Mouse (Mus musculus) heart, postnatal 36 days (tissue): ENCODE measurements around the gene Tmcc3. TPM values are rescaled to one million over a fixed set of nuclear protein-coding genes. Genes with fewer than 3 reads are reported as not detected.
A peak's percentile ranks its signal among the peaks of the same experiment; 100 is the strongest.

Experiments used
- DNase-seq, 2 experiments: peaks; one replicate each; pipeline ENCODE4 v3.0.0; 2021 to 2022
- intact Hi-C: fragments of 180-260 bp; cut with DNase I; formaldehyde crosslinking; loops from one replicate; pipeline ENCODE4 v1.15.1; 2025
- total RNA-seq, 2 experiments: library from RNA; stranded (reverse); gene quantifications; 2 replicates each; pipeline ENCODE4 v1.2.3; 2021

Tmcc3 gene
- total RNA-seq, 2 experiments from 2014 or later = 30.6 to 32.7 TPM

DNA sequence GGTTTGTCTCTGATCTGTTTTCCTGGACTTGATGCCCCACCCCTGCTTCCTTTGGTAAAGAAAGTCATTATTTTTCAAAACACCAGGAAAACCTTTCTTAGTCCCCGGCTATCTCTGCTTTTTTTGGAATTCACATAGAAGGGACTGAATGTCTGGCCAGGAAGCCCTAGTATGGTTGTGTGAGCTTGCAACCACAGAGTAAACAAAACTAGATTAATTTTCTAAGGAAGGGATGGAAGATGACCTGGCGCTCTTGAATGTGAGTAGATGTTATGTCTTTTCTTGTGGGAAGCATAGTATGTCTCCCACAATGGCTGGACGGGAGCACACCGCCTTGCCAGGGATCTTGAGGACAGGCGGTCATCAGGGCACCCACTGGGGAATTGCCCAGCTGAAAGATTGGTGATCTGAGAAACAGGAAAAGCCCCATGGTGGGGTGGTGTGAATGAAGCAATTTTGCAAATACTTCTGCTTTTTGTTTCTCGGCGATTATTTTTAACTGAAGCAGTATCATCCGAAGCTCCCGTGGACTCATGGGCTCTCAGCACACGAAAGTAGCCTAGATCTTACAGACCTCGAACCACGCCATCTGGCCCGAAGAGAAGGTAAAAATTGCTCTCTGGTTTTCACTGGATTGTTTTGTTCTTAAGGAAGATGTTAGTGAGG lies 44.9 kb downstream of the Tmcc3 start:
- intact Hi-C loops = no loop called here
- peak; percentile 25 to 36 for DNase-seq

DNA sequence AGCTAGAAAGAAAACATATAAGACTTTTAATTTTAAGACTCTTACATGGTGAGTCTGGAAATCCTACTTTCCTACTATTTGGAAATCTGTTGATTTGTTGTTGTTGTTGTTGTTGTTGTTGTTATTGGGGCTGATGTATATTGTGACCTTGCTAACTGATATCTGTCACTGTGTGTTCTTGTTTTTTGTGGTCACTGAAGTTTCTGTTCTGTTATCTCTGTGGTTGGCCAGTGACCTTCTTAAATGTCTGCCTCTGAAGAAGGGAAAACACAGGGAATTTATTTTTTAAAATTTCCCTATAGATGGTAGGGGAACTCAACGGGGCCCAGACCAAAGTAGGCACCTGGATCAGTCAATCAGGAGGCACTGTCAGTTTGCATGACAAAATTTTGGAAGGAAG lies 48.9 kb downstream of the Tmcc3 start:
- intact Hi-C loops = no loop called here
- no peak for DNase-seq

DNA sequence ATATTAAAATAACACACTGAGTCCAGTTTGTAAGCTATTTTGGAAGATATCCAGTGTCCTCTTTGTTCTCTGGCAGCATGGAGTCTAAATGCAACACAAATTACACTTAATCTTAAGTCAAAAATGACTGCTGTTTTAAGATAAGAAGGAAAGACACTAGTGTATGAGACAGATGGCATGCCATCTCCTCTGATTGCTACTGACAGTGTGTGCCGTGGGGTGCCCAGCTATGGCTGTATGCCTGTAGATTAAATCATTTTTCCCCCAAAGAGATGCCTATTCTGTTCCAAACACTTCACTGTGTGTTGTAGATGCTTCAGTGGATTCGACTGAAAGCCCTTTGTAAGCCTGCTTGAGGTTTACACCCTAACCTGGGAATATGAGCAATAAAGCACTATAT lies 59.5 kb downstream of the Tmcc3 start:
- intact Hi-C loops = no loop called here
- DNase-seq = no peak

DNA sequence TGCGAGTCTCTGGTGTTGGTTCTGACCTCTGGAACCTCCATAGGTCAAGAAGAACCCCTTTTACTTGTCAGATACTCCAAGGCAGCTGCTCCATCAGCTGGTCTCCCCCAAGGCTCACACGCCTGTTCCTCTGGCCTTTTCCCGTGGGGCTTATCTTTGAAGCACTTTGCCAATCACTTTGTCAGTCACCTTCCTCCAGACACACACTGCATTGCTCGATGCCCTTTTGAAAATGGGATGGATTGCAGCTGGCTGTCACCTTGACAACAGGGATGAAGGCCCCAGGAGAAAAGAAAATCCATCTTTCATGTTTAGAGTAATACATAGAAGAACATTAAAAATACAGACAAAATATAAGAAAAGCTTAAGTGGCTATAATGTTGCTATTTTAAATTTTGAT lies 65.2 kb downstream of the Tmcc3 start:
- intact Hi-C loops = no loop called here
- DNase-seq = no peak

DNA sequence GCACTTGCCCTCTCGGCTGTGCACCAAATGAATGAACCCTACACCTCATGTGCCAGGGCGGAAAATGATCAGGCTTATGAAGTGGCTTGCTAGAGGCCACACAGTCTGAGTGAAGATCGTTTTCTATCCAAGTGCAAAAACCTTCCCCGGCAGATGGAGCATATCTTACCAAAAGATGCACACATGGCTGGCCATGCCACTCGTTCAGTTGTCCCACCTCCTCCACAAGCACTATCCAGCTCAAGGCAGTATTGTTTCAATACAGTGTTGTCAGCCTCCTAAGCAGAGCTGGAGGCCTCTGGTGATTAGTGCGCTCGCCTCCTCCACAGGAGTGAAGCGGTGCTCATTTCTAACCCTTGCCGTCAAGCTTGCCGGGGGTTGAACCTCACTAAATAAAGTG lies 66.1 kb downstream of the Tmcc3 start:
- peak in 1 of 2 experiments; percentile 19 for DNase-seq
- intact Hi-C loops = loop anchor here (1.0 kb wide), 1 partner anchor 231 kb away; no protein-coding TSS in a partner anchor

DNA sequence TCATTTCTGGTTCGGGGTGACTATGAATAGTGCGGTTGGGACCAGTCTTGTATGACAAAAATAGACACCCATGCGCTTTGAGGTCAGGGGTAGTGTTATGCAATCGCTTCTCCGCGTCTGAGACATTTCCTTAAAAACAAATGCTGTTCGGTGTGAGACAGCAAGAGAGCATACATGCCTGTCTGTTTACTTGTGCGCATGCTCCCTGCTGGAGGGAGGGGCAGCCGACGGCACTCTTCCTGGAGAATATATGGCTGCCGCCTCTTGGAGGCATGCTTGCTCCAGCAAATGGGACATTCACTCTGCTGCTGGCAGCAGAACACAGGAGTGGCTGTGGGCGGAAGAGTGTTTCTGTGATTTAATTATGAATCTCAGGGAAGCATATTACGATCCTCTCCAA lies 66.6 kb downstream of the Tmcc3 start:
- intact Hi-C loops = loop anchor here (1.0 kb wide), 1 partner anchor 231 kb away; no protein-coding TSS in a partner anchor
- peak; percentile 76 to 80 for DNase-seq

DNA sequence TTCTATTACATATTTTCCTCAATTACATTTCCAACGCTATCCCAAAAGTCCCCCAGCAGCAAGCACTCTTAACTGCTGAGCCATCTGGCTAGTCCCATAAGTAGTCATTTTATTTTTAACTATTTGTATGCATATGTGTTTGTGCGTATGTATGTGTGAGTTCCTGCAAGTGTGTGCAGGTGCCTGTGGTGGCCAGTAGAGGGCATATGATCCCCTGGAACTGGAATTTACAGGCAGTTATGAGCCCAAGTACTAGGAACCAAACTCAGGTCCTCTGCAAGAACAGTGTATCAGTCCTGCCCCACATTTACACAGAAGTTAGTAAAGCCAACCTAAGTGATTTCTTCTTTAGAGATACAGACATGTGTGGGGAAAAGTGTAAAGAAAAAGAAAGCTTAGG lies 68.3 kb downstream of the Tmcc3 start:
- intact Hi-C loops = no loop called here
- DNase-seq = no peak

DNA sequence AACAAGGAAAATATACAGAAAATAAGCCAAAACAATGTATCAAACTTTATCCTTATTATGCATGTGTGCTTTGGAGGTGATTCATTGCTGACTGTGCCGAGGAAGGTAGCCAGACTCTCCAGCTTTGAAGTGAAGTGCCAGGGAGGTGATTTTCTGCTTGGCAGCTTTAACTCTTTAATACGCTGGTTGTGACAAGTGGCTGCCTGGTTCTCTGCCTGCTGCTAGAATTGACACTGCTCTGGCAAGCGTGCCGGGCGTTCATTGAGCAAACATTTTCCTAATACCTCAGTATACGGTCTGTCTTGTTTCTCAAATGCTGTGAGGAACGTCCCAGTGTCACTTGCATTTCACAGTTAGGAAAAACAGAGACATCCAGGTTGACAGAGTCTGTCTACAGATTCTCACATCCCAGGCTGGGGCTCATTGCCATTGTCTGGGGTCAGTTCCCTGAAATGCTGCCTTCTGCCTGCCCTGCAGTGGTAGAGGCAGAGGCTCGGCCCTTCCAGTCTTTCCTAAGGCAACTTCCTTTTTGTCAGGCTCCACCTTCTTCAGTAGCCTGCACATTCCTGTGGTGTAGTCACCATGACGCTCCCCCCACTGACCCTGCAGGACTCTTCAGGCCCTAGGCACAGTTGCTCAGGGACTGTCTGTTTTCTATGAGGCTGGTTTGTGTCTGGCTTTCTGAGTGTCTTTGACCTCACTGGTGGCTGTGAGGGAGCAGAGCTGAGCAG lies 69.1 kb downstream of the Tmcc3 start:
- intact Hi-C loops = no loop called here
- DNase-seq = no peak

DNA sequence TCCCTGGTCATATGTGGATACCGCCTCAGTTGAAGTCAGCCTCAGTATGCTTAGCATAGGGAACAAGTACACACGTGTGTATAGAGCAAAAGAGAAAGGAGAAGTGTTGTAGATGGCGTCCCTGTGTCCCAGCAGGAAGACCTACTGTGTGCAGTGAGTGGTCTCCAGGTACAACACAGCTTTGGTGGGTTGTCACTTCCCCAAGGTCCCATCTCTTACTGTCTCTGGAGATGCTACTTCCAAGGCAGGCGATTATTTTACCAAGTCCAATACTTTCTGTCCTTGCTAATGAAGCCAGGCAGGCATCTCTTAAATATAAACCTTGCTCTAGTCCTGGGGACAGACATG lies 69.6 kb downstream of the Tmcc3 start:
- intact Hi-C loops = no loop called here
- DNase-seq = no peak

DNA sequence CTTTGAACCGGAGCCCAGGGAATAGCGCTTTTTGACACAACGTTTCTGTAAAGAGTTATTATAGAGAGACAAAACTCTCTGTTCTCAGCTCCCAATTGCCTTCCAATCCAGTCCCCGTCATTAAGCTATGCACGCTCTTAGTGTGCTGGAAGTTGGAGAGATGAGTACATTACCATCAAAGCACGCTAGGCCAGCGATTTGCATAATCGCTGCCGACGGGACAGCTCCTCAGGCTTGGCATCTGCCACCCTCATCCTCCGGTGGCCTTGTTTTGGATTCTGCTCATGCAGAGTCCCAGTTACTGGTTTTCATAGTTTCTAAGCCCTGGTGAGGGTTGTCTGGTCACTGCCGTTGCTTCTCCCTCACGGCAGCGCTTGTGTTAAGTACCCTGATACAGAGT lies 70.9 kb downstream of the Tmcc3 start:
- intact Hi-C loops = no loop called here
- DNase-seq = no peak

DNA sequence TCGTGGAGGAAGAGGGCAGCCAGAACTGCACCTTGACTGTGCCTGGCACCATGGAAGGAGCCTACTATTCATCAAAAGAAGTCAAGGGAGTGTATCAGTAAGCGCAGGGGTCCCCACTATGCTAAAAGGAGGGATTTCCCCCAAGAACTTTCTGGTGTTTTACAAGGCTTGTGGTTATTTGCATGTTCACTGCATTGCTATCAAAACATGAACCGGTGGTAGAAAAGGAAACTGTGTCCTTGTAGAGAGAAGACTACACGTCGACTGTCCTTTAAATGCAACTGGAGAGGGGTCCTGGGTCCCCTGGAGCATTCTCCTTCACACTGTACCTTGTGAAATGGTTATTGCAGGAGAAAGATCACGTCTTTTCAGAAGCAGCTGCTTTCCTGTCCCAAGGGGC lies 71.8 kb downstream of the Tmcc3 start:
- intact Hi-C loops = no loop called here
- DNase-seq = no peak

DNA sequence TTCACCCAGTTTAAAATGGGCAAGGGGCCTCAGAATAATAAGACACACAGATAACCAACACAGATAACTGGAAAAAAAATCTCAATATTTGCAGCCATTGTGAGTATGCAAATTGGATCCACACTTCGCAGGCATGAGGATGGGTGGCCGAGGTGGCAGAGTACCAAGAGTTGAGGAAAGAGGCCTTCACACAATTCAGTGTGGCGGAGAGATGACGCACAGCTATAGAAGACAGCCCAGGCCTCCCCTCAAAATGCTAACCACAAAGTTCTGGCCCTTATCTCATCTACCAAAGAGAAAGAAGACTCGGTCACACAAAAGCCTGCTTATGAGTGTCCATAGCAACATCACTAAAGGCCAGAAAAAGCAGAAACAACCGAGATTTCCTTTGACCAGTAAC lies 77.5 kb downstream of the Tmcc3 start:
- DNase-seq = no peak
- intact Hi-C loops = no loop called here

DNA sequence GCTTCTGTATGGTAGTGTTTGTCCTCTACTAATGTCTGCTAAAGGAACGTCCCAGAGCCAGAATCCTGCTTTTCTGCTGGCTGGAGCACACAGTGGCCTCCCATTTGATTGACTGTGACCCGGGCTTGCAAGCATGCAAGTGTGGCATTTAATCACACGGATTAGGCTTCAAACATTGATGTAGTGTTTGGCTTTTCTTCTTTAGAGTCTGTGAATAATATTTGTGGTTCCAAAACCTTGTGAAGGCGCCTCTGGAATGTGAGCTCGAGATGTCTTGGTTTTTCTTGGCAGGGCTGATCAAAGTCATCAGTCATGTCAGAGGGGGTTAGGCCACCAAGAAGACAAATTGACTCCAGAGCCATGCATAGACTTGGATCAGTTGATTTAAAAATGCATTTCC lies 79.3 kb downstream of the Tmcc3 start:
- intact Hi-C loops = no loop called here

DNA sequence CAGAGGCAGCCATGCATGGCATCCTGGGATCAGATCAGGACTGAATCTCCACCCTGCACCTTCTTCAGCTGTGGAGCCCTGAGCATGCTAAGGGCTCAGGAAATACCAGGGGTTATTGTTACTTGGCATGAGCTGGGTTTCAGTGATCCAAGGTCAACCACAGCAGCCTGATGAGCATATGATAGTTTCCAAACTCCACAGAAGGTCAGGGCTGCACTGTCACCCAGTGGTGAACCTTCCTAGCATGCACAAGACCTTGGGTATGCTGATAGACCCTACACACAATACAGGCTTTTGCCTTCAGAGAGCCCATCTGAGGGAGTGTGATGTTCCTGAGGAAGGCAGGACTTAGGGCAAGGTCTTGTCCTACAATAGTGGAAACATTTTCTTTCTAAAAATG lies 82.5 kb downstream of the Tmcc3 start:
- DNase-seq = no peak
- intact Hi-C loops = no loop called here

More for the DNA sequence above, 79.3 kb downstream of the Tmcc3 start:
- no peak for DNase-seq

DNA sequence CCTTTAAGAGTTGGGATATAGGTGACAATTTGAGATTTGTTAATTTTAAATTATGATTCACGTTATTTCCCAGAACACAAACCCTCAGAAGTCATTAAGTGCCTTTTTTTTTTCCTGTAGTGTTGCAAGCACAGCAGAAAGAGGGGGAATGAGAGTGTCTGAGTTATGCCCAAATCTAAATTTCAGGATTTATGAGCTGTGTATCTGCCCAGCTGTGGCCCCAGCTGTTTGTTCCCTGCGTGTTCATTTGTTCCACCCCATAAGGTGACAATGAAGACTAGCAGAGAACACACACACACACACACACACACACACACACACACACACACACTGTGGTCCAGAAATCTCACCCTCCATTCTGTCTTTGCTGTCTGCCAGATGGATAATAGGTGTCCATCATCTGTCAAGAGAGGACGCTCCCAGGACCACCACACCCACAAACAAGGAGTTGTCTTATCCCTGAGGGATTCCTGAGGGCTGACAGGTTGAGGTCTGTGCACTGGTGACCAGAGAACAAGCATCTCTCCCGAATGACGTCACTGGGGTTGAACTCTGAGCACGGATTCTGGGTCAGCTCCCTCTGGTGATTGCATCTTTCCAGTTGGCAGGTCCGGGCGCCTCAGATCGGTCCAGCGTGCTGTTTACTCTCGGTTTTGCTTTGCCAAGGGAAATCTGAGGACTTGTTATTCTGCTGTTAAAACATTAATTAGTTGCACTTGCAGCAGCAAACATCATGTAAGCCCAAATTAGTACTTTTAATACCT lies 86.3 kb downstream of the Tmcc3 start:
- peak; percentile 35 to 44 for DNase-seq
- intact Hi-C loops = no loop called here

DNA sequence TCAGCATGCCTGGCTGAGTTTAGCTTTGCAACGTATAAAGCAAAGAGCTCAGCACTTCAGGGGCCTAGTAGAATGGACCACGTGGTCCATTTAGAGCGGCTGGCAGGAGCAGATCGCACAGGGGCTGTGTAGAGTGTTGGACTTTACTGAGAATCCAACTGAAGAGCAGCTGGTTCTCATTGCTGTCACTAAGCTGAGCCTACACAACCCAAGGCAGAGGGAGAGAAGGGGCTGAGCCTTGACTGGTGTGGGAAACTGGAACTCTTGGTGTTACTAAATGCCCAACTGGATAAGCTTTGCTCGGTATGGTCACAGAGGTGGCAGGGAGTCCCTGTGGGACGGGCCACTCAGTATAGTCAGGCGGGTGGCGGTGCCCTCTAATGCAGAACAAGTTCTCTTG lies 89.1 kb downstream of the Tmcc3 start:
- intact Hi-C loops = no loop called here

DNA sequence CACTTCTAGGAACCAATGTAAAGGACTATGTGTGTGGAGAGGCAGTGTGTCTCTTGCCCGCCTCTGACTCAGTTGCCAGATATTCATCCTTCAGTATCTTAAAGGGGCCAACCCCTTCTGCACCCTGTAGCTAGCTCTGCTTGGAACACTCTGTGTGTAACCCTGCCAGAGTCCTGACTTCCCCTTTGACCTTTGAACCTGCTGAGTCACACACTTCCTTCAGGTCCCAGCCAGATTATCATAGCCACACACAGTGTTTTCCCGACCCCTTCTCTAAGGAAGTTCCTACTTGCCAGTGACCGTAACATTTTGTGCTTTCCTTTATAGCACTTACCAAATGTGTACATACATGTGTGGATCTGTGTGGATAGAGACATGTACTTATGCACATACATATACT lies 93.7 kb downstream of the Tmcc3 start:
- intact Hi-C loops = loop anchor here (5.0 kb wide), 3 partner anchors 77 to 552 kb away; partner anchors contain the start of gene Cep83
- DNase-seq = peak; percentile 49 to 54

More for the DNA sequence above, 89.1 kb downstream of the Tmcc3 start:
- no peak for DNase-seq

DNA sequence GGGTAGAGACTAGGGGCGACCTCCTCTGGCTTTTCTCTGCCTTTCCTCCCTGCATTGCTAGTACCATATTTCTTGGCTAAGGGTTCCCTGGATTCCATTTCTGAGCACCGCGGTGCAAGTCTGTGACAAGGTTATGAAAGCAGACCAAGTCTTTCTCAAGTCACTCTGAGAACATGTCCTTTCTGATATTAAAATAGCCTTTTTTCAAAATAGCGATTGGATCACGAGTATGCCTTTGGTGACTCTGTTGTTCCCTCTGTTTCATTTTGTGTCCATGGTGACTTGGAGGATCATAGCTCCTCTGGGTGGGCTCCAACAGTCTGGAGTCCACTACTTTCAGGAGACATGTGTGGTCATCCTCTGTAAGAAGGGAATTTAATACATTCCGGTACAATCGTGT lies 95.1 kb downstream of the Tmcc3 start:
- DNase-seq = no peak
- intact Hi-C loops = loop anchor here (5.0 kb wide), 3 partner anchors 75 to 550 kb away; partner anchors contain the start of gene Cep83

DNA sequence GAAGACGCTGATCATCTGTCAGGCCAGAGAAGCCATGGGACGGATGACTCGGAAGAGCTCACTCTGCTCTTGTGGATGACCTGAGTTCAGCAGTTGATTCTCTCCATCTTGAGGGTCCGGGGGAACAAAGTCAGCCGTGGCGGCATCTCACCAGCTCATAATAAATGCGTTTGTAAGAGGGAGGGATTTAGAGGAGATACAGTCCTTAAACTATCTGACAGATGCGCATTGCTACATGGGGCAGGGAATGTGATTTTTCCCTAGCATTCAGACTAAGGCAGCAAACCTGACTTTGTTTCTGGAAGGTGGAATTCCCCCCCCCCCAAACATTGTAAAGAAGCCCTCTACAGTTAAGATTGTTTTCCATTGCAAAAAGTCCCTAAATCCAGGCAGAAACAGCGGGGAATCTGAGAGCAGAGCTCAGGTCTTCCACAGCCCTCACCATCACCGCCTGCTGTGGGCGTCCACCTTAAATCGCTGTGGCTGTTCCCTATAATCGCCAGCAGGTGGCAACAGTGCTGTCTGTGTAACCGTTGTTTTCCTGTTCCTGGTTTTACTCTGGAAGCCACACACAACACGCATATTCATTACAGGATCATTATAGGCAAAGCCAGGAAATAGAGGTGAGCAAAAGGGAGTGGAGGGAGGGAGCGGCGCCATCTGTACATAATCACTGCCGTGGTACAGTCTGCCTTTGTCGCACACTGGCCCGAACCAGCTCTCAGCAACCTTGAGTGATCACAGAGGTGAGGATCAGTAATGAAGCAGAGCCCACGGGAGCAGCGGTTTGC lies 96.8 kb downstream of the Tmcc3 start:
- intact Hi-C loops = loop anchor here (1.0 to 5.0 kb wide), 6 partner anchors 53 to 549 kb away; partner anchors contain the start of gene Cep83
- peak; percentile 77 to 81 for DNase-seq

DNA sequence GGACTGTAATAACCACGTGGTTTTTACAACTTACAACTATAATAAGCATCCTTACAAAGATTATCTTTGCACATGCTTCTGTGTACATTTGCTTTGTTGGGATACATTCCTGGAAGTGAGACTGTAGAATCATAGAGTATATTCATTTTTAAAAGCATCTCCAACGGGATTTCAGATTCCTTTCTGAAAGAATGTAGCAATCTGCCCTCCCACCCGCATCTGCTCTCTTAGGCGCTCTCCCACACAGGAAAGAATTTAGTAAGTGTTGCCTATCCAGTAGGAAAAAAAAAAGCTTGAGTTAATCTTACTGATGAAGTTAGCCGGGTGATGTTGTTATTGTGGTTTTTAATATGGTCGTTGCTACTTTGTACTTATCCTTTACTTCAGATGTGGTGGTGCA lies 97.9 kb downstream of the Tmcc3 start:
- intact Hi-C loops = loop anchor here (2.0 to 5.0 kb wide), 4 partner anchors 73 to 548 kb away; partner anchors contain the start of gene Cep83

More for the DNA sequence above, 97.9 kb downstream of the Tmcc3 start:
- no peak for DNase-seq
